Mouse (Mus musculus): ENCODE measurements around the gene Nom1.

Gene Nom1

DNA sequence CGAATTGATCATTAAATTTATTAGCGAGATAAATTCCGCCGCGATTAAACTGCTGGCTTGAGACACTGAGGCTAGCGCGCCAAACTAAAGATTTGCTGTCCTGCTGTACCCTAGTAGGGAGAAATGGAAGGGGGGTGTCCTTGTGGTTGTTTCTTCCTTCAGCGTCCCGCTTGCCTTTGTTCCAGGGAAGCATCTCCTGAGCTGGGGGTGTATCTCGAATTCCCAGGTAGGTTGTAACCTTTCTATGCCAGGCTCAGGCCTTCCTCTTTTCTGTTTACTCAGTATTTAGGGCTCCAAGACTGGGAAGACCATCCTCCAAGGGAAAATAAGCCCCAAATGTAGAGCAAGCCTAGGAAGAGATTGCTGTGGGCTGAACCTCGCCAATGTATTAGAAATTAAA is 36.9 kb downstream of the Nom1 start:
- no peak for DNase-seq

DNA sequence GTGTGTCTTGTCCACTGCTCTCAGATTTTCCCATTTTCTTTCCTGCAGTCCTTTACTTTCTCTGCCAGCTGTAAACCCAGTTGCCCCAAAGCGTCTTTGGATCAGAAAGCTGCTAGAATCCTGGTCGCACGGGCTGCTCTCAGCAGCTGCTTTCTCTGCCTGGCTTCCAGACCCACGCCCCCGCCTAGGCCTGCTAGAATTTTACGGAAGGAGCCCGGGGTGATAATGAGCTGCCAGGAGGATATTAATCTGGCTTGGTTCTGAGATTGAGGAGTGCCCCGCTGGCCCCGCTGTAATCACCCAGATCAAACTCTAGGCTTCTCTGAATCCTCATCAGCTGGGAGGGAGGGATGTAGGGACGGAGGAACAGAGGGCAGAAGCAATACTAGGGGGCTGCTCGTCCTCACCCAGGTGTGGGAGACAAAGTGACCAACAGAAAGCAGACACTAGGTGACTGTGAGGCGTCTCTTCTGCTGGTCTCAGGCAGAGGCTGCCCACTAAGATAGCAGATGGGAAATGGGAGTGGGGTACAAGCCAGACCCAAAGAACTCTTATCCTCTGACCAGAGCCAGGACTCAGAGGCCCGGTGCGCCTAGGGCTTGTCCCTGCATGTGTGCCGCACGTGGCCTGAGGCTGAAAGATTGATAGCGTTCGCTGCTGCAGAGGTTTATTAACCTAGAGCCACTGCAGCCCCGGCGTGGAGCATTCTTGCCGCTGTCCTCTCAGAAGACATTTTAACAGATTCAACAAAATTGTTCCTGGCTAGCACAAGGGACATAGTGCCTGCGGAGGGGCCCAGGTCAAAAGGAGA is 37.6 kb downstream of the Nom1 start:
- DNase-seq: no peak

DNA sequence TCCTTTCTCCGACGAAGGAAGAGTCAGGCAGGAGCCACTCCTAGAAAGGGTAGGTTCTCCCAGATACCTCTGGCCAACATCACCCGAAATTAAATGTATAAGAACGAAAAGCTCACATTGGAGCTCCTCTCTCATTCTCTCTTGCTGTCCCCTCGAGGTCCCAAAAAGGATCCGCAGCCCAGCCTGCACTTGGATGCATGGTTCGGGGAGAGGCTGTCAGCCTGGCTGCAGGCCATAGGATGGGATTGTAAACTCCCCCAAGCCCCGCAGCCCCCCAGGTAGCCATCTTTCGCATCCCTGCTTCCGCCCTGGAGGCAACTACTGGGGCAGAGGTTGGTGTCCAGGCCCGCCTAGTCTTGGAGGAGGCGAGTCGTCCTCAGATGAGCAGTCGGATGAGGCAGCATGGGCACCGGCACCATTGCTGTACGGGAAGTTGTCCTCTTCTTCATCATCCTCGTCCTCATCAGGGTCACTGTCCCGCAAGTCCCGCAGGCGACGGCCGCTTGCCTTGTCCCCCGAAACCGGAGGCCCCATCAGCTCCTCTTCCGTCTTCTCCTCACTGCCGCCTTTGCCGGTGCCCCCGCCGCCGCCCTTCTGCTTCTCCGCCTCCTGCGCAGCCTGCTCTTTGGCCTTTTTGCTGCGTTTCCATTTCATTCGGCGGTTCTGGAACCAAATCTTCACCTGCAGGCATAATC is 39.2 kb downstream of the Nom1 start:
- no peak for DNase-seq

DNA sequence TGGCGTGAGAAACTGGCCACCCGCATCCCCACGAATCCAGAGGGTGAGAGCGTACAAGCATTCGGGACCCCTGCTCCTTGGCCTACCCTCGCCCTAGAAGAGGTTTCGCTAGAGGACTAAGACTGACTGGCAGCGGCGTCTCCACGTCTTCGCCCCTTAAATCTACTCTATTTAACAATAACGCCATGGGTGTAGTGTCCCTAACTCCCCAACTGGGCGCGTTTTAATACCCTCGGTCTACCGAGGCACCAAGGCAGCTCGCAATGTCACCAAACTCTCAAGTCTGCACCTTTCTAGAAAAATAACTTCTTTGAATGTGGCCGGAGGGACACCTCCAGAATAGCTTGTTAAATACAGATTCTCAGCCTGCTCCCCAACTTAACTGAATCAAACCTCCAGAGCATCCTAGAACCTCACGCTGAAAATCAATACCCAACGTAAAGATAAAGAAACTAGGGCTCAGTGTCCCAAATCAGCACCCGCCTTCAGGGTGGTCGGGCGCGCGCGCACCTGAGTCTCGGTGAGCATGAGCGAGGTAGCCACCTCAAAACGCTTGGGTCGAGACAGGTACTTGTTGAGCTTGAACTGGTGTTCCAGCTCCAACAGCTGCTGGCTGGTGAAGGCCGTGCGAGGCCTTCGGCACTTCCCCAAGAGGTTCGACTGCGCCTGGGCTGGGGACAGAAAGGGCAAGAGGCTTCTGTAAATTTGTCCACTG is 39.9 kb downstream of the Nom1 start:
- DNase-seq: no peak

DNA sequence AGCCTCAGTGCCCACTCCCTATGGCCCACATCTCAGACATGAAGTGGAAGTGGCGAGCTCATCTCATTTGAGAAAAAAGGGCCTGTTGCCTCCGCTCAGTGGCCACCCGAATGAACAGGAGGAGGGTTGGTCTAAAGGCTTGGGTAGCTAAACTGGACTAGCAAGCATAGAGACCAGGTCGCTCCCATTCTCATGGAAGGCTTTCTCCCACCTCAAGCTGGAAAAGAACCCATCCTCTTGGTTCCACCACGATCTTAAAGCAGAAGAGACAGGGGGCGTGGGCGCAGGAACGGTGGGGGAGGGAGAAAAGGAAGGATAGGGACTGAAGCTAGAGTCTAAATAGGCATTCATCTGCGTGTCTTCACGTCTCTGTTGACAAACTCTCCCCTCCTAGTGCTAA is 40.6 kb downstream of the Nom1 start:
- DNase-seq: no peak

DNA sequence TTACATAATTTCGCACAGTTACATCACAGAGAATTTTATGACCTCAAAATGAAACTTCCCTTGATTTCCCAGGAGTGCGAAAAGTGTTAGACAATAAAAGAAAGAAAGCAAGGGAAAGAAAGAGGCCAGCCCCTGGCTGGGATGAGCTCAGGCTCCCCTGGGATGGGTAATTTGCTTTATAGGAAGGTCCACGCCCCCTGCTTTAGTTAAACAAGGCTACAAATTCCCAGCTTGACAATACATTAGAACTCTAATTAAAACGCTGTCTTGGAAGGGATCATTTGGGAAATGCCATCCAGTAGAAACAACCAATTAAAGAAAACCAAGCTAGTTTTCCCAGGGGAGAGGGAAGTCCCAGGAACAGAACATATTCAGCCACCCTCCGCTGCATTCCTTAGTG is 41.1 kb downstream of the Nom1 start:
- DNase-seq: no peak

DNA sequence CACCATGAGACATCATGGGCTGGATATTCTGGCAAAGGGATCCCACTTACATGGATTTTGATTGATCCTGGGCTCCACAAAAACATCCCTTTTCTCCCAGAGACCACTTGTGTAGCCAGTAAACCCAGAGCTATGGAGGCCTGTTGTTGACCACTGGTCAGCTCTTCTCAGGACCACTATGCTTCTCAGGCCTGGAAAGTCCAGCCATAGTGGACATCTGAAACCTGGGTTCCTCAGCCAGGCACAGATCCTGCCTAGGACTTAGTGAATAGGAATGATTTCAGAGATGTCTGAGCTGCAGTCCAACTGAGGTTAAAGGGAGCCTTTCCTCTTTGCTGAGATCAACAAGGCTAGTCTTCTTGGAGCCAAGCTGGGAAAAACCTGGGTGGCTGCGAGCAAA is 41.6 kb downstream of the Nom1 start:
- DNase-seq: no peak

DNA sequence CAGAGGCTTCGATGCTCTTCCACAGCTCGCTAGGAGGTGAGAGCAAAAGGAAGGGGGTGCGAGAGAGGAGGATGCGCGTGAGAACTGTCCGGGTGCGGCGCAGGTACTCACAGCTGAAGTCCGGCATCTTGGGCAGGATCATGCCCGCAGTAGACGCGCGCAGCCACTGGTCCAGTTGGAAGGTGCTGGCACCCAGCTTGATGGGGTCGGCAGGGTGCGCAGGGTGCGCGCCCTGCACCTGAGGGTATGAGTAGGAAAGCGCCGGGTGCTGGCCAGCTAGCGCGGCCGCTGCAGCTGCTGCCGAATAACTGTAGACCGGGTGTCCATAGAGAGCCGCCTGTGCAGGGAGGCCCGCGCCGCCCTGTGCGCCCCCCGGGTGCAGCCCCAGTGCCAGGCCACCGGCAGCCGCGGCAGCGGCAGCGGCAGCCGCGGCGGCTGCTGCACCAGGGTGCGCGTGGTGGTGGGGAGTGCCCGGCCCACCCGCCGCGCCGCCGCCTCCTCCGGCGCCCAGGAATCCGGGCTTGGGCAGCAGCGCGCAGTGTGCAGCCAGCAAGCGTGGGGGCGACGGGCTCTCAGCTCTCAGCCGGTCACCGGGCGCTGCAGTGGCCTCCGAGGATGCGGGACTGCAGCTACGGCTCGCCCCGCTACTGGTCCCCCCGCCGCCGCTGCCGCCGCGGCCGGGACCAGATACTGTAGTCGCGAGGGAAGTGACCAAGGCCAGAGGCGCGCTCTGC is 43.2 kb downstream of the Nom1 start:
- DNase-seq: no peak

DNA sequence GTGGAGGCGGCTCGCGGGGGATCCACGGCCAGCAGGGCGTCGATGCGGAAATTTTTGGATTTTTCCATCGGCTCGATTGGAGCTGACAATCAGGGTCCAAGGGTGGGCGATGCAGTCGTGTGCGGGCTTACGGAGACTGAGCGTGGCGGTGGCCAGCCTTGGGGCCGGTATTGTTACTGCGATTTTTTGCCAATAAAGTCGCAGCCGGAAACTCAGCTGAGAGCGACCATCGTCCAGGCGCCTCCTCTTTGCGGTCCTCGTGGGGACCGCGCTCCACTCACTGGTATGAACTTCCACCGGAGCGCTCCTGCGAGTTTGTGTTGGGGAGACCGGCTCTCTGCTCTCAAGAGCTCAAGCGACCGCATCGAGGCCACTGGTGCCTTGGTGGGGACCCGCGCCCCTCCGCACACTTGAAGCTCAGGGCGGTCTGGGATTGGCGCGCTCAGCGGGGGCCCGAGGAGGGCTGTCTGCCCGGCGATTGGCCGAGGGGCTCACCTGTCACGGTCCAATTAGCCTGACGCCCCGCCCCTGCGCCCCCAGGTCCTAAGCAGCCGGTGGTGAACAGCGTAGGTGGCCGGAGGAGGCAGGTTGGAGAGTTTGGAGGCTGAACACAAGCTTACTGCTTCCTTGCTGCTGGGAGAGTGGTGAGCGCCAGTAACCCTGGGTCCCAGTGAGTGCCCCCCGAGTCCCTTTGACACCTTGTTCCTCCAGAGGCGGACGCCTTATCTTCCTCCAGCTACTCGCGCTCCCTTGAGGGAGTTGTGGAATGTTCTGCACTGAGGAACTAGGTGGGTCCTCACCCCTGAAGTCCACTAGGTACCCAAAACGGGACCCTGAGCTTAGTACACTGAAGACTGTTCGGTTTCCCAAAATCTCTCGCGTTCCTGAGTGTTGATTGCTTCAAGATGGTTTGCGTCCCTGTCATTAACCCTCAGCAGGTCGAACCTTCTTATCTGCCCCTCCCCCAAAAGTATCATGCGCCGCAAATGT is 44.0 kb downstream of the Nom1 start, which contains the start of gene Mnx1:
Mnx1 (minus strand) TSS at position 263 of the 990 bp plus-strand sequence.
- DNase-seq: no peak

DNA sequence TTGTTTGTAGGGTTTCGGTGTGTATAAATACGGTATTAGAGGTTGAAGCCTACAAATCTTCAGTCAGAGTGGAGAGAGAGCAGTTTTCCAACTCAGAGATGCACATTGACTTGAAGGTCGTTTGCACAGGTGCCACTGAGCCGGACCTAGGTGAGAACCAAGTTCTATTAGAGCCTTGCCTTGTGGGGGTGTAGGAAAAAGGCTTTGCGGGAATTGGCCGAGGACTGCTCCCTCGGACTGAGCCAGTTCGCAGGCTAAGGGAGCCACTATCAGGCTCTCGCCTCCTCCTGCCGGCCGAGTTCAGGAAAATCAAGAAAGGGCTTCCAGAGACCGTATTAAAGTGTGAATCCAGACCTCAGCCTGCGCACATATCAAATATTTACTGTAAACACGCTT is 44.7 kb downstream of the Nom1 start:
- DNase-seq: no peak

DNA sequence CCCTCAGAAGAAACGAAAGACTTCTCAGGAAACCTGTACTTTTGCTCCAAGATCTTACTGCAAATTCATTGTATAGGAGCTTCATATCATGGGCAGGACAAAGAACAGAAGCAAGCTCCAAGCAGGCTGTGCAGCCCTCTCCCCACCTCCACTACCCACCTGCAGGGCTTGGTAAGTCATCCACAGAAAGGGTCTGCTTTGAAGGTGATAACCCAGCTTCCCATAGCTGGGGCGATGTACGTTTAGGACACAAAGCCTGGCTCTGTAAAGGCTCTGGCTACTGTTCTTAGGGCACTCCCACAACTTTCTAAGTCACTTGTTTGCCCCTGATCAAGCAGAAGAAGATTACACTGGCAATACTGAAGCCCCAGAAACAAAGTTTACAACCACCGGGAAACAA is 49.3 kb downstream of the Nom1 start:
- DNase-seq: no peak

DNA sequence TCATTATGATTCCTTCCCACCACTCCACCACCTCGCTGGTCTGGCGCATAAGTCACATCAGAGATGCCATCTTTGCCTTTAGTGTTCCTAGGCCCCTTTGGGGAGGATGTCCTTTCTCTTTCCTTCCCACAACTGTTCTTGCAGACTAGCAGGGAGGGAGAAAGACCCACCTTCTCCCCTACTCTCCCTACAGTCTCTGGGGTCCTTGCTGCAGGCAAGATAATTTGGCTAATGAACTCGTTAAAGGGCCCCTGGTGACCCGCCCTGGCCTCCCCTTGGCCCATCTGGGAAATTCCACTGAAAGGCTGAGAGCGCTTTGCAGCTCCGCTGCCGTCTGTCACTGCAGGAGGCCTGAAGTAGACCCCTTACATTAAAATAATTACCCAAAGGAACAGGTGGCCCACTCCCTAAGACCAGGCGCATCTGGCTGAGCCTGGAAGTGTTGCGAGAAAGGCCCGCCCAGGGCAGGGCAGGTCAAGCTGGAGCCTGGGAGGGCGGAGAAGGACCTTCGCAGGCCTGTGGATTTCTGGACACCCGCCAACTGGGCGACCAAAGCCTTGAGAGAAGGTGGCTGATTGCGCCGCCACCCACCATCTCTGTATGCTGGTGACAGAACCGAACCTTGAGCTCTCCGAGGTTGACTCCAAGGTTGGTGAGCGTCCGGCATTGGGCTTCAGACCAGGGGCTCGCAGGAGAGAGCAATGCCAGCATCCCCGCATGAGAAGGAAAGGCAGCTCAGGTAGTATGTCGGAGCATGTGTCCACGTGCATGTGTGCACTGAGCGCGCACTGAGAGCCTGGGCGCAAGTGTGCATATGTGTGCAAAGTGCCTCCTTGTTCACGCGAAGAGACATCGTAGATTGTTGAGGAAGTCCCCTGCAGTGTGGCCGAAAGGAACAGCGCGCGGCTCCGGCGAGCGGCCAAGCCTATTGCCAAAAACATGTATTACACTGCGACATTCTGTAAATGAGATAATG is 50.8 kb downstream of the Nom1 start:
- DNase-seq: no peak

DNA sequence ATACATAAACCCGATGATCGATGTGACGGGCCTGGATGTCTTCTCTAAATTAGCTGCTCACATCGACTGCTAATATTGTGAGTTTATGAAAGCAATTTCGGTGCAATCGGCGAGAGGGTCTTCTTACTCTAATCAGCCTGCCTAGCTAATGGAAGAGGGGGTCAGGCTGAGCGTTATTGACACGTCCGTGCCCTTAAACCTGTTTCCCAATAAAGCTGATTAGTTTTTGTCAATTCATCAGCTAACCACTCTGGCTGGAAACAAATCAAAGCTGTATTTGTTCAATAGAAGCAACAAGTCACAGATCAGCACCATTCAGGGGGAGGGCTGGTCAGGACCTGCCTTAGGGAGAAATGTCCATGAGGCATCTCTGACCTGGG is 51.5 kb downstream of the Nom1 start:
- no peak for DNase-seq

DNA sequence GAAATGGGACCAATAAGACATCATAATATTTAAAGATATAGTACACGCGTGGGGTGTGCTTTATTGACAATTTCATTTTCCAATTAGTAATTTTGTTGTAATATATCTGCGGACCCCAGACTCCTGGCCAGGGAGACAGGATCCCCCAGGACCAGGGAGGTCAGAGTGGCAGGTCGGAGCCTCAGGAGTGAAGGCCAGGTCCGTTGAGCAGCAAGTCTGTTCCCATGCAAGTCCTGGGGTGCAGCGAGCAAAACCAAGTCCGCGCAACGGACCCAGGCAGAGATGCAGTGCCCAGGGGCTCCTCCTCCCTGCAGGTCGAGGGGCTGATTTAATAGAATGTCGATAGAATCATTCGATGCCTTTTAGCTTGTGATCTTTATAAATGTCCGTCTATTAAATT is 52.9 kb downstream of the Nom1 start:
- DNase-seq: no peak

DNA sequence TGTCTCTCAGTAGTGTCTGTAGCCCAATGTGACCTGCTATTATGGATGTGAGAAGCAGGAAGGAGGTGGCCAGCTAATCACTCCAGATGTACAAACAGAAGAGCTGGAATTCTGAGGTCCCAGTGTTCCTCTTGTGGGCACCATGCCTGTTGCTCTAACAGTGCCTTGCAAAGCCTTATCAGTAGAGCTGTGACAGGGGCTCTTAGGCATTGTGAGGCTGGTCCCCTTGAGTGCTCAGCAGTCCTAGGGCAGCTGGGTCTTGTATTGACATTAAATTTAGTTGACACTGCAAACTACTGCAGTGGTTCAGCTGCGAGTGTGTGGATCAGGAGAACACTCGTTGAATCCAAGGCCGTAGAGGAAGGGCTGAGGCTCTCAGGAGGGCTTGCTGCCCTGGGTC is 72.5 kb downstream of the Nom1 start:
- no peak for DNase-seq
